Mouse (Mus musculus) macrophage (primary cell): ENCODE results near the gene Wdr5. TPM values are rescaled to one million over a fixed set of nuclear protein-coding genes. Genes with fewer than 3 reads are reported as not detected.

Experiments
- H3K27ac ChIP-seq: fragments of 350-480 bp; formaldehyde crosslinking; 2 replicates; pipeline ENCODE4 v1.9.0; 2021
- H3K36me3 ChIP-seq: fragments of 350-480 bp; formaldehyde crosslinking; 2 replicates; pipeline ENCODE4 v1.9.0; 2021; ENCODE audit errors: inconsistent target
- H3K4me3 ChIP-seq: fragments of 350-480 bp; formaldehyde crosslinking; 2 replicates; pipeline ENCODE4 v1.9.0; 2021; ENCODE audit errors: inconsistent target
- H3K79me2 ChIP-seq: fragments of 350-480 bp; formaldehyde crosslinking; 2 replicates; pipeline ENCODE4 v1.9.0; 2021; ENCODE audit errors: inconsistent target
- WGBS: methylation state at CpG from one replicate; pipeline ENCODE4 v1.1.7; 2026; ENCODE audit warnings: inconsistent platforms; ENCODE audit not compliant: missing documents; 5-methylcytosine and 5-hydroxymethylcytosine counted together
- polyA plus RNA-seq: library from polyadenylated mRNA; stranded (reverse); fragments of 250-400 nt; gene quantifications from 3 replicates; pipeline ENCODE4 v1.2.4, GENCODE M21; 2018; ENCODE audit warnings: inconsistent platforms
- total RNA-seq, 78 experiments: library from RNA; depleted of rRNA; stranded (reverse); fragments of 250-400 nt; gene quantifications; 1 replicate in 9 of 78; 2 replicates in 24 of 78; 3 replicates in 43 of 78; 4 replicates in 2 of 78; pipeline ENCODE4 v1.2.4; 2018; ENCODE audit warnings: inconsistent platforms in 56 of 78

Gene Wdr5
- 100 to 1,000 TPM in 1 of 26 experiments, 10 to 100 TPM in 25; 22.4 to 107 (median 44.5) TPM for total RNA-seq (2018; cell fraction: chromatin; rRNA removed)
- 10 to 100 TPM; 18.3 to 34.1 (median 24.5) TPM for total RNA-seq (2018; cell fraction: cytosol; rRNA removed)
- 10 to 100 TPM; 18.5 to 73.6 (median 27.9) TPM for total RNA-seq (2018; cell fraction: nucleus; rRNA removed)
- 23.8 to 53.3 TPM (median 24.9 TPM) in 3 replicates for polyA plus RNA-seq

DNA sequence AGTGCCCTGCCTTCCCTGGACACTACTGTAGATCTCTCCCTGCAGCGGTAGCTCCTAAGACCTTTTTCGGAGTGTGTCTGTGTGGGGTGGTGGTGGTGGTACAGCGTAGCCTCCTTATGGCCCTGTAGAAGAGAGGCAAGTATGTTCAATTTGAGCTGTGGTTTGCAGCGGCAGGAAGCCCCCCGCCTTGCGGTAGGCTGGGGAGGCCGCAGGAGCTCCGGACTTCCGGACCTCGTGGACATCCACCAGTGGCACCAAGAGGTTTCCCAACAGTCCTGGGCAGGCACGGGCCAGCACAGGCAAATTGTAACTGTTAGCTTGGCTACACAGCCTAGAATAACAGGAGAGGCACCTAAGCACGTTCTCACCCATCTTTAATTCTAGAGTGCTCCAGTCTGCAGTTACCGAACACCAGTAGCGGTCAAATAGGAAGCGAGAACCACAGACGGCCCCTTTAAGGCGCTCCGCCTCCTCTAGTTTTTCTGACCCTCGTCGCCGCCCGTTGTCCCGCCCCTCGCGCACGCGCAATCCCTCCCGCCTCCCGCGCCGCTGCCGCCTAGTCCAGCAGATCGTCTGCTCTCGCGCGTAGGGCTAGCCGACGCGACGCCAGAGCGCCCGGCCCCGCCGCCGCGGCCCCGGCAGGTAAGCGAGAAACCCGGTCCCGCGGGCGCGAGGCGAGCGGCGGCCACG lies at the start of gene Wdr5:
Gene Wdr5 (plus strand): TSS at position 519 of the 690 bp plus-strand sequence.
- Histone ChIP-seq H3K4me3 (peak within 1 kb of the TSS; percentile 90), H3K36me3 (peaks cover 7% of the 10 kb centered on the region), H3K27ac (peak within 1 kb of the TSS; percentile 92), H3K79me2 (peaks cover 46% of the 10 kb centered on the region)
- under 1% methylated on average over 56 of the region's 57 CpGs for WGBS

DNA sequence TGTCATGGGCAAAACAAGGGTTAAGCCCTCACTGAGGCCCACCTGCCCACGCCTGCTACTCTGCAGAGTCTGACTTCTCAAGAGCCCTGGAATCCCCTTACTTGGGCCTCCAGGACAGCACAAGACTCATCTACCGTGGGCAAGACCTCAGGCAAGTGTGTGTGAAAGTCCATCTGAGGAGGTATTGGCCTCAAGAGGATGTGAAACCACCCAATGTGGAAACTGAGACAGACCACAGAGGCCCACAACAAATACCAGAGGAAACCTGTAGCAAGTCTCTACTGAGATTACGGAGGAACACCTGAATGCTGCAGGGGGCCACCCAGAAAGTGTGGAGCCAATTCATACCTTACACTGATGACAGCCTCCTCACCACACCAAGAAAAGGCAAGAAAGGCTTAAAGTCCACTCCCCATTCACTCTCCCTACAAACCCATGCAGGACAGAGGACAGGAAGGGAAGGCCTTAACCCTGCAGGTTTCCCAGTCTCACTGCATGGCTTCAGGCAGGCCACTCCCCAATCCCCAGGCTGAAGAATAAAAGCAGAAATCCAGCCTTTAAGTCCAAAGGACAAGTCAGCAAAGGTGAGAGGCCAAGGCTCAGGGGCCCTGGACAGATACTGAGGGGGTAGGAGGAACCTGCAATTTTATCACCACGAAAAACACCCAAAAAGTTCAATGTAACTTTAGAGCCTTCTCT lies 45.5 kb upstream of the Wdr5 start:
- no peak overlapping the region for H3K27ac ChIP-seq
- peaks cover 2% of the 10 kb centered on the region; the same call in 1 of the 2 replicates for H3K36me3 ChIP-seq
- H3K4me3 ChIP-seq, result no peak overlapping the region
- WGBS, result 58% methylated on average over 4 of the region's 4 CpGs
- peaks cover 100% of the 10 kb centered on the region for H3K79me2 ChIP-seq

DNA sequence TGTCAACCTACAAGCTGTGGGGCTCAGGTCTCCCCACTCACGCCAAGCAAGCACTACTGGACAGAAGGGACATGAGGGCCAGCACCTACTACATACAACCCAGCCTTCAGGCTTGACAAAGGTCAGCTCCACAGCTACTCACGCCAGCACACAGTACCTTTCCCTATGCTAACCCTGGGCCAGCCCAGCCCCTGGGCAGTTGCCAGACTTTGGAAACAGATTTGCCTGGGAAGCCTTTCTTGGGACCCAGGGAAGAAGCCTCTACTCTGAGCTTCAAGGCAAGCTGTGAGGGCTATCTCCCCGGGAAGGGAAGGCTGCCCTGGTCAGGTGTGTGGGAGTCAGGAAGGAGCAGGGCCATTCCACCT lies 45.0 kb upstream of the Wdr5 start:
- Histone ChIP-seq H3K36me3 (no peaks in the 10 kb centered on the region), H3K79me2 (peaks cover 98% of the 10 kb centered on the region), H3K4me3 (no peak overlapping the region), H3K27ac (no peak overlapping the region)
- 85% methylated on average over 3 of the region's 3 CpGs for WGBS

DNA sequence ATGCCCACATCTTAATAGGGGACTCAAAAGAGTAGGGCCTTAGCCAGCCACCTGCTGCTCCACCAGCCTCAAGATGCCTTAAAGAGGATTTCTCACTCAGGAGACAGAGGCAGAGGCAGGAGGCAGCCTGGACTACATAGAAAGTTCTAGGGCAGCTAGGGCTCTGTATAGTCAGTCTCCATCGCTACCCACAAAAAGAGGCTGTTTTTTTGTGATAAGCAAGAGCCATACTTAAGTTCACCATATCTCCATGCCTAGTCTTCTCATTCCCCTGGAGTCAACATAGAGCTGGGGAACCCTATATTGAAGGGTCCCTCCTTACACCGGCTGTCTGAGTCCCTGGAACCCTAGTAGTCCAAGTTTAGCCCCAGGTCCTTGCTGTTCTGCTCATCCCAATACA lies 44.4 kb upstream of the Wdr5 start:
- Histone ChIP-seq H3K79me2 (peaks cover 93% of the 10 kb centered on the region), H3K36me3 (no peaks in the 10 kb centered on the region), H3K27ac (no peak overlapping the region), H3K4me3 (no peak overlapping the region)
- WGBS, result 97% methylated on average over 2 of the region's 2 CpGs

DNA sequence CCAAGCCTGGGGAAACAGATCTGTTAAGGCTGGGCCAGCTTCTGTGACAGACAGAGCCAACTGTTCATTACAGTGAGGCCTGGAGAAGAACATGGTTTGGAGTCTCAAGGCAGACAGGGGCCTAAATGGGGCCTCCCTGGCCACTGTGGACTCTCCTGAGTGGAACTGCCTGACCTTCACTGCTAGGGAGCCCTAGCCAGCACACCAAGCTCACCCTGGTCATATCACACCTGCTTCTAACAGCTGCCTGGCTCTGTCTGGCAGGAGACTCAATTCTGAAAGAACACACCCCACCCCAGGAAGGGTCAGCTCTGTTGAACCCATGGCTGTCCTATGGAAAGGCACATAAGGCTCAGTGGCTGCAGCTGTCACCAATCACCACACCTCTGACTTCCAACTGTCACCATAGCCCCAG lies 43.8 kb upstream of the Wdr5 start:
- no peak overlapping the region for H3K27ac ChIP-seq
- no peaks in the 10 kb centered on the region for H3K36me3 ChIP-seq
- H3K4me3 ChIP-seq, result no peak overlapping the region
- peaks cover 86% of the 10 kb centered on the region for H3K79me2 ChIP-seq

DNA sequence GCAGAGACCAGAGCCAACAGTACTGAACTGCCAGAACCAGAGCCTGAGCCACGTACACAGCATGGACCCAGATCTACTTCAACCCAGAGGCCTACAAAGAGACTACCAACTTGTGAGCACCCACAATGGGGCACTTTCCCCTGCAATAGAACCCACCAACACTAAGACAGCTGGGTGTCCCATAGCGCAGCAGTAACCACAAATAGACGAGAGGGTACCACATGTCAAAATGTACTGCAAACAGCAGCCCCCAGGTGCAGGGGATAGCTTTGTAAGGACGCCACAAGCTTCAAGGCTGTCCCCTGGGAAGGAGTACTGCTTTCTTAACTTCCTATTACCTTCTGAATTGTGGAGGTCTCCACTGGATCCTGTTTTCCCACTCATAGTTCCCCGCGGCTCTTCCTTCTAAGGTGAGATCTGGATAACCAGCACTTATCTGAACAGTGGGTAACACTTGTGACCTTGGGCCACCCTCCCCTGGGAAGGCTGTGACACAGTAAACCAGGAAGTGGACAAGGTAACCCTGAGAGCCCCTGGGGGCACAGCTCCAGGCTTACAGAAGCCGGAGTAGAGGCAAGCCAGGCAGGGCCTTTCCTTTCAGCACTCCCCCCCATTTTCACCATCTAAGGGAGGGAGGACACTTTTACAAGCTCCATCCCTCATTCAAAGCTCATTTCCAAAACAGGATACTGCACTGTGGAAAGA lies 41.7 kb upstream of the Wdr5 start:
- Histone ChIP-seq H3K79me2 (peaks cover 66% of the 10 kb centered on the region), H3K36me3 (no peaks in the 10 kb centered on the region), H3K27ac (no peak overlapping the region), H3K4me3 (no peak overlapping the region)
- WGBS, result 78% methylated on average over 7 of the region's 7 CpGs

DNA sequence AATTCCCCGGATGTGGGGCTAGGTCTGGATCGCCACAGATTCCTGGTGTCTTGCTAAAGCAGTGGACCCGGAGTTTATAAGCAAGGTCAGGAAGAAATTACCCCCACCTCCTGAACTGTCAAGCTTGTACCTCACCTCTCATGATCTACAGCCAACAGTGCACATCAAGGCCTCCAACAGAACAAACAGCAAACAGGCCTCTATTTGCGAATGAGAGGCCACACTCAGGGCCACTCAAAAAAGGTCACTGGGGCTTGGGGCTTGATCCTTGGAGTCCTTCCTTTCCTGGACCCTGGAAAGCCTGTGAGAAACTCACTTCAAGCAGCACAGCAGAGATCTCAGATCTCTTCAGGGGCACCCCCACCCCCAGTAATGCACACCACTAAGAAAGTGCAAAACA lies 41.0 kb upstream of the Wdr5 start:
- H3K36me3 ChIP-seq, result no peaks in the 10 kb centered on the region
- peak overlapping the region; percentile 63 for H3K4me3 ChIP-seq
- H3K79me2 ChIP-seq, result peaks cover 59% of the 10 kb centered on the region
- 0 out of 2 replicates have a peak overlapping the region, but pooled peaks have one; percentile 28 for H3K27ac ChIP-seq
- WGBS, result 70% methylated on average over 4 of the region's 4 CpGs

DNA sequence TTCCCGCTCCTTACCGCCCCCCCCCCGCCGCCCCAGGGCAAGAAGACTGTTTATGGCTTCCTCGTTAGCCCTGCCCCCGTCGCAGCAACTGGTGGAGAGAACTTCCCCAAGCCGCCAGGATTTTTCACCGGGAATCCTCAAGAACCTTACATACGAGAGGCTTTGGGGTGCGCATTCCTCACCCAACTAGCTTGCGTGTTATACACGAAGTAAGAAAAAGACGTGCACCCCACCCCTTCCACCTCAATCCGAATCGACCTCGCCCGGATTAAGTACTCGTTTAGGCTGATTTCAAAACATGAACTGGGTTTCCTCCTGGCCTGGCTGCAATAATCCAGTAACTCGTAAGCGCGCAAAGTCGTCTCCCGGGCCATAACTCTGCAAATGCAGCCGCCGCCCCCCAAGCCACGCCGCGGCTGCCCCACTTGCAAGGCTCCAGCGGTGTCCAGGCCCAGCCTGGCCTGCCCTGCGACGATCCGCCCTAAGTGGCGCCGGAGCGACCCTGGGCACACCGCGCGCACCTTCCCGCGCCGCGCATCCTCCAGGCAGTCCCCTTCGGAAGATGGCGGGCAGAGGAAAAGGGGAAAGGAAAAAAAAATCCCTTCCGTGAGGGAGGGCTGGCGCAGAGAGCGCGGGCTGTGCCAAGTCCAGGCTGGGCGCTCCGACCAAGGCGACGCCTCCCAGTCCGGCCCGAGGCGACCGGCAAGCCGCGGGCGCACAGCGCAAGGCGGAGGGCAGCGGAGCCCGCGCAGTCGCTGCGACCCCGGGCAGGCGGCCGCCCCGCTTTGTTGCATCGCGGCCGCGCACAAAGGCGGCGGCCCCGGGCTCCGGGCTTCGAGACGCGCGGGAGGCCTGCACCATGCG lies 40.1 kb upstream of the Wdr5 start:
- Histone ChIP-seq H3K79me2 (peaks cover 50% of the 10 kb centered on the region), H3K27ac (peak overlapping the region; percentile 28), H3K4me3 (peak overlapping the region; percentile 63), H3K36me3 (no peaks in the 10 kb centered on the region)
- WGBS, result 3% methylated on average over 75 of the region's 84 CpGs

DNA sequence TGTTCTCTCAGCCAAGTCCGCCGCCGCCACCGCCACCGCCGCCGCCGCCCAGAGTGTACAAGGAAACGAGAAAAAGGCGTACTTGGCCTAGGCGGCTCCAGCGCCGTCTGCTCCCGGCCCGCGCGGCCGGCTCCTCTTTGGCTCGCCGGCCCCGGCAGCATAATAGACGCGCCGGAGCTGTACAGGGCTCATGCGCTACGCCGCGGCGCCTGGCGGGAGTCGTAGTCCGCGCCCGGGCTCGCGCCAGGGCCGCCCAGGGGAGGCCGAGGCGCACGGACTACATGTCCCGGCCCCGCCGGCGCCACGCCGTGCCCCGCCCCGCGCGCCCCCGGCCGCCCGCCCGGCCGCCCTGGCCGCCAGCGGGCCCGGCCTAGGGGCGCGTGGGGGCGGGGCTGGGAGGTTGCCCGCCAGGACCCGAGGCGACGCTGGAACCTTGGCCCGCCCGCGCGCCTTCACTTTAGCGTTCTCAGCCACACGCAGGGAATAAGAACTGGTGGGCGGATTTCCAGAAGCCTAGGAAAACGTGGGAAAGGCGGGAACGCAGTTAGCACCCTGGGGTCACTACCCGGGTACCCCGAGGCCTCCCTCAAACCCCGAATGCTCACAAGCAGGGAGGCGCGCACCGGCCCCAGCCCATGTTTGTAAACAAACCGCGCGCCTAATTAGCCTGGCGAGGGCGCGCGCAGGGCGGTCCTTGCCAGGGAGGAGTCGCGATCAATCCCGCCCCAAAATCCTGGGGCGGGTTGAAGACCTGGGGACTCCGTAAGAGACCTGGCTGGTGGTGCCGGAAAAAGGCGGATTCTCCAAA lies 39.3 kb upstream of the Wdr5 start:
- H3K4me3 ChIP-seq, result peak overlapping the region; percentile 55
- peak overlapping the region; percentile 58 for H3K27ac ChIP-seq
- no peaks in the 10 kb centered on the region for H3K36me3 ChIP-seq
- H3K79me2 ChIP-seq, result peaks cover 41% of the 10 kb centered on the region
- under 1% methylated on average over 63 of the region's 96 CpGs for WGBS

DNA sequence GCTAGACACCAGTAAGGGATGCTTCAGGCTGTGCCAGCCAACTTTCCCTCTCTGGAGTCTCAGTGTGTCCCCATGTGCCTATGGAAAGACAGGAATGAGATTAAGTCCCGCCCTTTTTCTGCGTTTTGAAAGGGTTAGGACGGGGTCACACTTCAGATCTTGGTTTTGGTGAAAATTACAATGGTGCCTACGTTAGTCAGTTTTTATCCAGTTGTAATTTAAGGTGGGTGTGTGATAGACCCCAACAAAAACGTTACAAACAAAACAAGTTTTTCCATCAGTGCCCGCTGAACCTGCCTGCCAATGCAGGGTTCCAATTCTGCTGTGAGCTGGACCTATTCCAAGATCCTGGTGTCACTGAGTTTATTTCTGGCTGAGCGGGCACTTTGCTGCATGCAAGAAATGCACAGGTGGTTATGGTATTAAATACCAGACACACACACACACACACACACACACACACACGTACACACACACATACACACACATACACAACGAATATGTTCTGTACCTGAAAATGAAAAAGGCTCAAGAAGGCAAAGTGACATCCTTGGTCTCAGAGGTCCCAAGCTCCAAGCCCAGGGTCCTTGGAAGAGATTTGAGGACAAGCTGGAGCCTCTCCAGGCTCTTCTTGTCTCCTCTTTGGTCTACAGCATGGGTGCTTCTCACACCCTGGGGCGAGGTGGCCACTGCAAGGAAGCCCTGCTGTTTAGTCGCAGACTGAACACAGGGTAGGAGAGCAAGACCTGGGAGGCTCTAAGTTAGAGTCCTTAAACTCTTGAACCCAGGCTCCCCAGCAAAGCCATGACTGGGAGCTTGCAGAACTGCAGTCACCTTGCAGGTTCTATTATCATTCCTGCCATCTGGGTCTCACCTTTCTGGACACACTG lies 38.4 kb upstream of the Wdr5 start:
- Histone ChIP-seq H3K27ac (peak overlapping the region; percentile 58), H3K36me3 (no peaks in the 10 kb centered on the region), H3K4me3 (peak overlapping the region; percentile 55), H3K79me2 (peaks cover 33% of the 10 kb centered on the region)
- WGBS, result 26% methylated on average over 11 of the region's 11 CpGs

DNA sequence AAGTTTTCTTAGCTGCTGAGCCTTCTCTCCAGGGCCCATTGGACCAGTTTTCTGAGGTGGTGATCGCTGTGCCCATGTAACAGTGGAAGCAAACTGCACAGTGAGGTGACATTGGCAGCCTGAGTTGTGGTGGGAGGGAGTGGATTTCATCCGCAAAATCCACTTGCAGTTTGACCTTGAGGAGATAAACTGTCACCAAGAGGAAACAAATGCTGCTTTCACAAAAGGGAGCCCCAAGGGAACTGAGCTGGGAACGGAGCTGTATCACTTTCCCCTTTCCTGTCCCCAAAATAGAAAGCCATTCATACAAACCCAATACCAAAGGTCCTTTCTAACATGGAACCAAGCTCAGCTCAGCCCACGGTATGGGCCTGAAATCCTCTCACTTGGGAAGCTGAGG lies 35.1 kb upstream of the Wdr5 start:
- Histone ChIP-seq H3K4me3 (no peak overlapping the region), H3K36me3 (no peaks in the 10 kb centered on the region), H3K79me2 (no peaks in the 10 kb centered on the region; the same call in 1 of the 2 replicates), H3K27ac (no peak overlapping the region)
- 59% methylated on average over 4 of the region's 4 CpGs for WGBS

DNA sequence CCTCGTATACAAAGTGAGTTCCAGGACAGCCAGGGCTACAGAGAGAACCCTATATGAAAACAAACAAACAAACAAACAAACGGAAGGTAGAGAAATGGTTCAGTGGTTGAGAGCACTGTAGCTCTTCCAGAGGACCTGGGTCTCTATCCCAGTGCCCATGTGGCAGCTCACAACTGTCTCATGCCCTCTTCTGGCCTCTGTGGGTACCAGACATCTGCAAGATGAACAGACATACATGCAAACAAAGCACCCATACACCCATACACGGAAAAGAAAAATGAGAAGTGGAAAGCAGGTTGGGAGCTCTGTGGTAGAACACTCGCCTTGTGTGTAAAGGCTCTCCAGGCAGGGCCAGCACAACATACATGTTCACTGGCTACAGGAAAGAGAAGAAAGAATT lies 34.6 kb upstream of the Wdr5 start:
- Histone ChIP-seq H3K27ac (no peak overlapping the region), H3K79me2 (no peaks in the 10 kb centered on the region), H3K36me3 (no peaks in the 10 kb centered on the region), H3K4me3 (no peak overlapping the region)
- WGBS, result 57% methylated on average over 4 of the region's 4 CpGs
